Mouse (Mus musculus): ENCODE results near the gene Phc1.
"Not testable (repeated sequence)": the region's sequence is repeated elsewhere in the genome, so short reads cannot be mapped to it uniquely, and the experiment has no call there.

- not testable (repeated sequence) for TF ChIP-seq CTCF (IDR thresholded peaks at IDR 0.05; ENCODE audit: insufficient read depth, low read length); POLR2A (IDR thresholded peaks at IDR 0.05; ENCODE audit: borderline replicate concordance, extremely low read depth, low read depth, low read length)
Observed at GRCm38 (mm10) chr6:122389986-122390385, 49.6 kb upstream of the Phc1 start.

Data from lung, adult 2 months (tissue).